Mouse (Mus musculus) gastrocnemius, adult 2 months (tissue): ENCODE measurements around the gene Wnt6. TPM values are rescaled to one million over a fixed set of nuclear protein-coding genes. Genes with fewer than 3 reads are reported as not detected.
A peak's percentile ranks its signal among the peaks of the same experiment; 100 is the strongest.
"Not testable (repeated sequence)": the region's sequence is repeated elsewhere in the genome, so short reads cannot be mapped to it uniquely, and the experiment has no call there.

Experiments used
- DNase-seq: peaks from one replicate; pipeline ENCODE4 v3.0.0; 2022
- H3K27ac ChIP-seq: fragments of 200-600 bp; 2 replicates; pipeline ENCODE4 v1.8.1; 2022; ENCODE audit warnings: mild to moderate bottlenecking
- H3K4me3 ChIP-seq: fragments of 200-600 bp; 2 replicates; pipeline ENCODE4 v1.8.1; 2022; ENCODE audit warnings: mild to moderate bottlenecking, moderate library complexity
- CTCF ChIP-seq: fragments of 200-600 bp; IDR thresholded peaks from 2 replicates; pipeline ENCODE4 v1.8.1; 2022; ENCODE audit warnings: antibody characterized with exemption, mild to moderate bottlenecking, moderate library complexity
- intact Hi-C: fragments of 180-260 bp; cut with DNase I; formaldehyde crosslinking; loops from one replicate; pipeline ENCODE4 v1.15.1; 2025
- total RNA-seq, 2 experiments: library from RNA; stranded (reverse); gene quantifications; 2 replicates each; pipeline ENCODE4 v1.2.3; 2021

Wnt6 gene
- total RNA-seq, 2 experiments from 2014 or later = 0.39 to 0.77 TPM

GRCm38 (mm10) chr1:74816612-74817199, 45.0 kb downstream of the Wnt6 start:
- Histone ChIP-seq H3K4me3 (peak overlapping the region; percentile 97), H3K27ac (peak overlapping the region; percentile 97)
- DNase-seq = peak; percentile 96
- no peak for TF ChIP-seq CTCF
- intact Hi-C loops = no loop called here

DNA sequence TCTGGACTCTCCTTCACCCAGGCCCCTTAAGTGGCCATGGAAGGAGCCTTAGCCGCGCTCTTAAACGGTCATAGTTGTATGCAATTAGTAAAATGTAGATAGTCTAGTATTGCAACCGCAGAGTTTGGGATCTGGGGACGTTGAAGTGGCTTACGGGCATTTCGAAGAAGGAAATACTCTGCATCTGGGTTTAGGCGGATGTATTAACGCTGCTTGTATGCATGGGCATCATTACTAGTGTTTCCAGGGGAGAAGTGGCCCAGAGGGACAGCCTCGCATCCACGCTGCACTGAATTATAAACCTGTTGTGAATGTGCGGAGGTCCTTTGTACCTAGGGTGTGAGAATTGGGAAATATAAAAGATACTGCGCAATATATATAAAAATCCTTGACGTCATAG, 45.5 kb downstream of the Wnt6 start:
- intact Hi-C loops = no loop called here
- no peak for TF ChIP-seq CTCF
- DNase-seq = no peak

DNA sequence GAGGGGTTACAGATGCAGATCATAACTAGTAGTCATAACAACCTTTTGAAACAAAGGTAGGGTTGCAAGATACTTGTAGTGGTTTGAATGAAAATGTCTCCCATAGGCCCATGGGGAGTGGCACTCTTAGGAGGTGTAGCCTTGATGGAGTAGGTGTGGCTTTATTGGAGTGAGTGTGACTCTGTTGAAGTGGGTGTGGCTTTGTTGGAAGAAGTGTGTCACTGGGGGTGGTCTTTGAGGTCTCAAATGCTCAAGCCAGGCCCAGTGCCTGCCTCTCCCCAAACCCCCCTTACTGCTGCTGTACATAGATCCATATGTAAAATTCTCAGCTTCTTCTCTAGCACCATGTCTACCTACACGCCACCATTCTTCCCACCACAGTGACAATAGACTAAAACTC, 46.8 kb downstream of the Wnt6 start:
- Histone ChIP-seq H3K4me3 (no peak overlapping the region), H3K27ac (no peak overlapping the region)
- intact Hi-C loops = no loop called here
- no peak for TF ChIP-seq CTCF
- no peak for DNase-seq

More for the DNA sequence above, 45.5 kb downstream of the Wnt6 start:
- Histone ChIP-seq H3K4me3 (peak overlapping the region; percentile 97), H3K27ac (peak overlapping the region; percentile 97)

DNA sequence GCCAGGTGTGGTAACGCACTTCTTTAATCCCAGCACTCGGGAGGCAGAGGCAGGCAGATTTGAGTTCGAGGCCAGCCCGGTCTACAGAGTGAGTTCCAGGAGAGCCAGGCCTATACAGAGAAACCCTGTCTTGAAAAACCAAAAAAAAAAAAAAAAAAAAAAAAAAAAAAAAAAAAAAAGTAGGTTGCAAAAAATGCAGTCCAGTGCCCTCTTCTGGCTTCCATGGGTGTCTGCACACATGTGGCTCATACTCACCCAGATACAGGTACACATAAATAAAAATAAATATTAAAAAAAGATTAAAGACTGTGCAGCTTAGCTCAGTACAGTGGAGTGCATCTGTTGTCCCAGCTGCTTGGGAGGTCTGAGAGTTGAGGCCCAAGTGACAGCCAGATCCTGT, 51.9 kb downstream of the Wnt6 start:
- DNase-seq, H3K4me3 ChIP-seq, intact Hi-C loops, H3K27ac ChIP-seq: not testable (repeated sequence)

- no peak for TF ChIP-seq CTCF
- no peak for DNase-seq
- Histone ChIP-seq H3K27ac (no peak overlapping the region), H3K4me3 (no peak overlapping the region)
- intact Hi-C loops = no loop called here
Measured at GRCm38 (mm10) chr1:74824518-74825302, 53.0 kb downstream of the Wnt6 start.

DNA sequence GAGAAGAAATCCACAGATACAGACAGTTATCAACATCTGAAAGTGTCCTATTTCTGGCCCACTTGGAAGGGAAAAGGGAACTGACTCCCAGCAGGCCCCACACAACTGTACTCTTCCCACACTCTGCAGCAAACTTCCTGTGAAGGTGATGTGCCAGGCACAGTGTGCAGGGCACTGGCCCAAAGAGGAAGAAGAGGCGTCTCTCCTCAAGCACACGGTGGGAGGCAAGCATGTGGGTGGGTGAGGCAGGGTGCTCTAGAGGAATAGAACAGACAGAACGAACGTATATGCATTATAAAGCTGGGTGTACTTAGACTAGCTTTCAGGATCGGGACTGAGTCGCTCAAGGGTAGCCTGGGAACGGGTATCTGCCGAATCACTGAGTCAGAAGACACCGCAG, 58.4 kb downstream of the Wnt6 start:
- intact Hi-C loops = no loop called here
- no peak for DNase-seq
- no peak for TF ChIP-seq CTCF
- no peak overlapping the region for H3K4me3 ChIP-seq
- no peak overlapping the region for H3K27ac ChIP-seq

DNA sequence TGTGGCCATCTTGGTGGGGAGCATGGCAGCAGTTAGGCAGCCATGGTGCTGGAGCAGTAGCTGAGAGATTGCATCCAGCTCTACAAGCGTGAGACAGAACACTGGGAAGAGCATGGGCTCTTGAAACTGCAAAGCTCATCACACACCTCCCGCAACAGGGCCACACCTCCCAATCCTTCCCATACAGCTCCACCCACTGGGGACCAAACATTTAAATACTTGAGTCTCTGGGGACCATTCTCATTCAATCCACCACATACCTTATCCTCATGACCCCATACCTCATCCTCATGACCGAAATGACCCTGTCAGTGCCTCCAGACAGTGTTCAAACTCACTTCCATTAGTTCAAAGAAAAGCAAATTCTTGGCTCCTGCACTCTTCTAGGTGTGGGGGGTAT, 61.6 kb downstream of the Wnt6 start:
- H3K4me3 ChIP-seq = no peak overlapping the region
- no peak for TF ChIP-seq CTCF
- H3K27ac ChIP-seq = no peak overlapping the region
- no peak for DNase-seq
- intact Hi-C loops = no loop called here

Other genes starting within 250 kb of the Wnt6 start
- gene Plcd4, start 229.0 kb upstream of the Wnt6 start, total RNA-seq = 100 to 1,000 TPM in 1 of 2 experiments, 10 to 100 TPM in 1; 67.8 to 126 TPM
- gene Usp37, start 227.6 kb upstream of the Wnt6 start, total RNA-seq = 1 to 10 TPM; 8.7 to 9.0 TPM
- 10 to 100 TPM in 1 of 2 experiments, 1 to 10 TPM in 1; 8.1 to 15.5 TPM for gene Zfp142, start 183.6 kb upstream of the Wnt6 start, total RNA-seq
- gene Bcs1l, start 183.6 kb upstream of the Wnt6 start, total RNA-seq = 10 to 100 TPM; 16.9 to 26.2 TPM
- gene Rnf25, start 170.5 kb upstream of the Wnt6 start, total RNA-seq = 10 to 100 TPM; 18.9 to 20.2 TPM
- gene Stk36, start 170.4 kb upstream of the Wnt6 start, total RNA-seq = under 1 TPM; 0.17 to 0.20 TPM
- 10 to 100 TPM; 11.7 to 19.7 TPM for gene Ttll4, start 110.1 kb upstream of the Wnt6 start, total RNA-seq
- 10 to 100 TPM; 37.7 to 75.4 TPM for gene Cyp27a1, start 58.3 kb upstream of the Wnt6 start, total RNA-seq
- 100 to 1,000 TPM in 1 of 2 experiments, 10 to 100 TPM in 1; 61.6 to 111 TPM for gene Prkag3, start 22.7 kb upstream of the Wnt6 start, total RNA-seq
- under 1 TPM in 1 of 2 experiments, not detected in 1; 0.39 TPM for gene Wnt10a, start 19.6 kb downstream of the Wnt6 start, total RNA-seq
- gene Cdk5r2, start 83.0 kb downstream of the Wnt6 start, total RNA-seq = not detected
- not detected for gene Fev, start 113.5 kb downstream of the Wnt6 start, total RNA-seq
- gene Cryba2, start 121.3 kb downstream of the Wnt6 start, total RNA-seq = not detected
- not detected for gene Cfap65, start 163.7 kb downstream of the Wnt6 start, total RNA-seq
- under 1 TPM; 0.11 to 0.18 TPM for gene Ihh, start 179.8 kb downstream of the Wnt6 start, total RNA-seq